Mouse (Mus musculus): Measurements from ENCODE around the gene Gm17359. TPM values are rescaled to one million over a fixed set of nuclear protein-coding genes. Genes with fewer than 3 reads are reported as not detected.

Gene Gm17359
- polyA plus RNA-seq, 1 experiment from 2014 or later = not detected

DNA sequence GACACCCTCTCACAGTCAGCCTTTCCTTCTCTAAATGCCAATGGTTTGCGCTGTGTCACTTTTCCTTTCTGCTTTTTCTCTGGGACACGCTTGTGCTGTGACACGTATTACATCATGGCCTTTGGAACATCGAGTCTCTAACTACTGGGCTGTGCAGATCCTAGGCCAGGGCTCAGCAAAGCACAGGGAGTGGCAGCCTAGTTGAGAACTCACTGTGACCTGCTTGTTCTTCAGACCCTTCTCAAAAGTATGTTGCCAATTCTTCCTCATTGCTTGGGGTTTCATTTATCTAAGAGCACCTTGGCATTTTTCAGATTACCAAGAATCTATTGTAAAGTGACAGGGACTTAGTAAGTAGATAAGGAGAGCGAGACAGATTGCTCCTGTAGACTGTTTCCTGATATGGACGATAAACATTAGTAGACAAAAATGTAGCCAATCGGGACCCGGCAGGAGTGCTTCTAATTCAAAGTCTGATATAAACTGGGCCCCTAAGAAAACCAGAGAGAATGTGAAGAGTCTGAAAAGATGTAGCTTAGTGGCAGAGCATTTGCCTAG is 2.7 kb upstream of the Gm17359 start:
- 95% methylated on average over 8 of the region's 8 CpGs for WGBS
- Histone ChIP-seq H3K4me2 (ENCODE audit: low read depth, low read length) (no peak overlapping the region), H3K9me3 (ENCODE audit: control insufficient read depth, low read length) (no peaks in the 10 kb centered on the region)

DNA sequence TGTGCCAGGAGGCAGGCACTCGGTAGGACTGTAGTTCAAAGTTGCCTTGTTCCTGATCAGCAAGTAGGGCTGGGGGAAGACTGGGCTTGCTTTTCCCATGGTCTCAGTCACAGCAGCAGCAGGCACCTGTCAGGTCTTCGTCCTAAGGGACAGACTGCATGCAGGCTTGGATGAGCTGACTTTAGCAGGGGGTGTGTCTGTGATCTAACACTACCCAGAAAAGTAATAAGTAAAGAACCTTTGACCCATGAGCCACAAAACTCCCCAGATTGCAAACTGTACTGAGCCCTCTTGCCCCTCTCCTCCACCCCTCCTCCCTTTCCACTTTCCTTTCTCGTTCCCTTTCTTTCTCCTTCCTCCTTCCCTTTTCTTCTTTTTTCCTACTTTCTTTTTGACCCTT is 4.3 kb downstream of the Gm17359 start:
- H3K36me3 ChIP-seq (ENCODE audit: control insufficient read depth, insufficient read depth, low read length) = no peaks in the 10 kb centered on the region
- ATAC-seq (ENCODE audit: low read depth) = no peak
- no peaks in the 10 kb centered on the region for H3K27me3 ChIP-seq (ENCODE audit: control insufficient read depth, insufficient read depth, low read length)
- no peak overlapping the region for H3K4me3 ChIP-seq (ENCODE audit: low read depth, low read length)
- H3K9ac ChIP-seq (replicated peaks; ENCODE audit: low read depth, low read length) = no peak overlapping the region
- no peaks in the 10 kb centered on the region for H3K4me1 ChIP-seq (ENCODE audit: control insufficient read depth, insufficient read depth, low read length)
- H3K9me3 ChIP-seq (ENCODE audit: control insufficient read depth, low read length) = no peaks in the 10 kb centered on the region
- no peak overlapping the region for H3K4me2 ChIP-seq (ENCODE audit: low read depth, low read length)
- H3K27ac ChIP-seq (ENCODE audit: low read depth, low read length) = no peak overlapping the region
- 63% methylated on average over 3 of the region's 3 CpGs for WGBS

More for the DNA sequence above, 2.7 kb upstream of the Gm17359 start:
- H3K9ac ChIP-seq (replicated peaks; ENCODE audit: low read depth, low read length) = no peak overlapping the region
- no peaks in the 10 kb centered on the region for H3K36me3 ChIP-seq (ENCODE audit: control insufficient read depth, insufficient read depth, low read length)
- no peak overlapping the region for H3K4me3 ChIP-seq (ENCODE audit: low read depth, low read length)
- no peak overlapping the region for H3K27ac ChIP-seq (ENCODE audit: low read depth, low read length)
- no peak for ATAC-seq (ENCODE audit: low read depth)
- H3K27me3 ChIP-seq (ENCODE audit: control insufficient read depth, insufficient read depth, low read length) = no peaks in the 10 kb centered on the region
- H3K4me1 ChIP-seq (ENCODE audit: control insufficient read depth, insufficient read depth, low read length) = no peaks in the 10 kb centered on the region

DNA sequence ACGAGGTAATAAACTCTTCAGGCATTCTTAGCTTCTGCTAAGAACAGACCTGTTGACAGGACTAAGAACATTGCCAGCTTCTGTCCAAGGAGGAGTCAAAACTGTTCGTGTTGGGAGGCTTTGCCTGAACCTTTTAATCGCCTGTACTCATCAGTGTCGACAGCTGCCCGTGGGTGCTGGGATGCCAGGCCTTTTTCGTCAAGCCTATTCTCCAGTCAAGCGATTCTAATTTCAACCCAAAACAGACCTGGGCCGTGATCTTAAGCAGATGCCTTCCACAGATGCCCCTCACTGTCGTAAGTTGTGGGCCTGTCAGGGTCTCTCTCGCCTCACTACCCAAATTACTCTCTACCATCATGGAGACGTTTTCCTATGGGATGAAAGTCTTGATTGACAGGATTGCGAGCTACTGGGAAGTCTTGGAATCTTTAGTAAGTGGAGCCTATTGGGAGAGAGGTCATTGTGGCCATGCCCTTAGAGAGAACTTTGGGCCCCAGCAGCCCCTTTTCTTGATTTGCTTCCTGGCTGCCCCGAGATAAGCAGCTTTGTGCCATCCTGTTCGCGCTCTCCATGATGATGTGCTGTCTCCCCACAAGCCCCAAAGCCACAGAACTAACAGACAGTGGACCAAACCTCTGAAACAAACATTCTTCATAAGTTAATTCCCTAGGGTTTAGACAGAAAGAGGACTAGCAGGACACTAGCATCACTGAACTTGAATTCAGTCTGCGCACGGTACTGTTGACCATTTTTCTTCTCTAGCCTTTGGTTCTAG is 6.7 kb downstream of the Gm17359 start:
- ATAC-seq (ENCODE audit: low read depth) = no peak
- Histone ChIP-seq H3K36me3 (ENCODE audit: control insufficient read depth, insufficient read depth, low read length) (no peaks in the 10 kb centered on the region), H3K9ac (replicated peaks; ENCODE audit: low read depth, low read length) (no peak overlapping the region), H3K4me1 (ENCODE audit: control insufficient read depth, insufficient read depth, low read length) (no peaks in the 10 kb centered on the region), H3K4me2 (ENCODE audit: low read depth, low read length) (no peak overlapping the region), H3K27me3 (ENCODE audit: control insufficient read depth, insufficient read depth, low read length) (no peaks in the 10 kb centered on the region), H3K27ac (ENCODE audit: low read depth, low read length) (no peak overlapping the region), H3K9me3 (ENCODE audit: control insufficient read depth, low read length) (no peaks in the 10 kb centered on the region), H3K4me3 (ENCODE audit: low read depth, low read length) (no peak overlapping the region)
- WGBS = 85% methylated on average over 17 of the region's 17 CpGs

DNA sequence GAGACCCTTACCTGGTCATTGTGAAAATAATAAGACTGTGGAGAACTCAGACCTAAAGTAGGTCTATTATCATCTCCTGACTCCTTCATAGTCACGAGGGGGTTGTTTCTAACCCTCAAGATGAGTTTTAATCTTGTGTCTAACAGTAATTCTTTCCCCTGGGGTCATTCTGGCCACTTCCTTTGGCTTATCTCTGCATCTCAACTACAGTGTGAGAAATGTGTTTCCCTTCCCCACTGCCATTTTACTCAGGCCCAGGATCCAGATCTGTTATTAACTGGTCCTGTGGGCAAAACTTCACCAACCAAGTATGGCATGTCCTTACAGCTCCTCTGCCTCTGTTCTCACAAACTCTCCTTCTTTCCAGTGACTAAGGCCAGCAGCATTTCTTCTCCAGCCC is 12.8 kb downstream of the Gm17359 start:
- no peak for ATAC-seq (ENCODE audit: low read depth)
- Histone ChIP-seq H3K4me1 (ENCODE audit: control insufficient read depth, insufficient read depth, low read length) (no peaks in the 10 kb centered on the region), H3K4me3 (ENCODE audit: low read depth, low read length) (no peak overlapping the region), H3K4me2 (ENCODE audit: low read depth, low read length) (no peak overlapping the region), H3K27ac (ENCODE audit: low read depth, low read length) (no peak overlapping the region), H3K27me3 (ENCODE audit: control insufficient read depth, insufficient read depth, low read length) (no peaks in the 10 kb centered on the region), H3K9ac (replicated peaks; ENCODE audit: low read depth, low read length) (no peak overlapping the region), H3K9me3 (ENCODE audit: control insufficient read depth, low read length) (no peaks in the 10 kb centered on the region), H3K36me3 (ENCODE audit: control insufficient read depth, insufficient read depth, low read length) (no peaks in the 10 kb centered on the region)
- 88% methylated on average over 1 of the region's 1 CpGs for WGBS

DNA sequence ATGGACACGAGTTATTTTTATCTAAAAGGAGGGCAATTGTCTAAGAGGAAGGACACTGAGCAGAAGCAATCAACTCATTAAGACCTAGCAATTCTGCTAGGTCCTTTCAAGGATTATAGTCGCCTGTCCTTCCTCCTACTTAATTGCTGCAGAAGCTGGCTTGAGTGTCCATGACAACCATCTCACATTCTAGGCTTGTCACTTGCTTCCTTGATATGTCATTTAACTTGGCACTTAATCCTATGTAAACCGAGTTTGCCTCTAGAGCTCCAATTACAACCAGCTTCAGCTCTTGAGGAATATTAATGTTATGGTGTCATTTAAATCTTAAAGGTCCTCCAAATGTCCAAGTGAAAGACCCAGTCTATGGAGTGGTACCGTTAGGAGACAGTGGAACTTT is 22.3 kb downstream of the Gm17359 start:
- H3K27ac ChIP-seq (ENCODE audit: low read depth, low read length) = no peak overlapping the region
- H3K4me3 ChIP-seq (ENCODE audit: low read depth, low read length) = no peak overlapping the region
- 34% methylated on average over 4 of the region's 4 CpGs for WGBS
- H3K27me3 ChIP-seq (ENCODE audit: control insufficient read depth, insufficient read depth, low read length) = no peaks in the 10 kb centered on the region
- H3K9me3 ChIP-seq (ENCODE audit: control insufficient read depth, low read length) = no peaks in the 10 kb centered on the region
- ATAC-seq (ENCODE audit: low read depth) = no peak
- no peaks in the 10 kb centered on the region for H3K36me3 ChIP-seq (ENCODE audit: control insufficient read depth, insufficient read depth, low read length)
- H3K4me2 ChIP-seq (ENCODE audit: low read depth, low read length) = no peak overlapping the region
- no peak overlapping the region for H3K9ac ChIP-seq (replicated peaks; ENCODE audit: low read depth, low read length)
- no peaks in the 10 kb centered on the region for H3K4me1 ChIP-seq (ENCODE audit: control insufficient read depth, insufficient read depth, low read length)

DNA sequence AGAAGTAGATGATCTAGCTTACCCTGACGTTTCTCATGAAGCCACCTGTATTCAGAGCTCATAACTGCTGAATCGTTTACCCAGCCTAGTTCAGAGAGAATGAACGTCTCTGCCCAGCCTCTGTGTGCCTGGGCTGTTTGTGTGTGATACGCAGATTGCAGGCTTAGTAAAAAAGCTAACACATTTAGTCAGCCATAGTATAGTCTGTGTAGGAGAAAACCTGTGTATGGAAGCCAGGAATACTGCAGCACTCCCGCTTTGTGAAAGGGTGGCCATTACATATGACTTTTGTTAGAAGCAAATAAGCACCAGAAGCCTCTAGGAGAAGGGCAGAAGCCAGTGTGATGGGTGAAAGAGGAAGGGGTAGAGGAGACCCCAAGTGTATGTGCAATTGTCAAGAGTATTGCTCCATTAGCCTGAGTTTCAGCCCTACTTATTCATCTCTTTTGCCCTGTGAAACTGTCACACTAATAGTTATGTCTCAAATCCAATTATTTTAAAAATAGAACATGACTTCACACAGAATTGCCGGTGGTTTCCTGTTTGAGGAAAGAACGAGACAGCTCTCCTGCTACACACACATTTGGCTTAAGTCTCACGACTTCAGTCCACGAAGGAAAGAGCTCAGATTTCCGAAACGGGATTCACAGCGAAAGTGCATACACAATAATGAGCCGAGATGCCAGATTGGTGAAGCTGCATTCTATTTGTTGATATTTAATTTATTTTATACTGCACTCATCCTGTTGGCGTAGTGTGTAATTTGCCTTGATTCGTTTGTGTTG is 24.0 kb downstream of the Gm17359 start:
- Histone ChIP-seq H3K36me3 (ENCODE audit: control insufficient read depth, insufficient read depth, low read length) (no peaks in the 10 kb centered on the region), H3K4me3 (ENCODE audit: low read depth, low read length) (no peak overlapping the region), H3K4me1 (ENCODE audit: control insufficient read depth, insufficient read depth, low read length) (no peaks in the 10 kb centered on the region), H3K27me3 (ENCODE audit: control insufficient read depth, insufficient read depth, low read length) (no peaks in the 10 kb centered on the region), H3K27ac (ENCODE audit: low read depth, low read length) (no peak overlapping the region; the same call in 1 of the 2 replicates), H3K9me3 (ENCODE audit: control insufficient read depth, low read length) (no peaks in the 10 kb centered on the region), H3K4me2 (ENCODE audit: low read depth, low read length) (no peak overlapping the region), H3K9ac (replicated peaks; ENCODE audit: low read depth, low read length) (no peak overlapping the region)
- WGBS = 77% methylated on average over 15 of the region's 15 CpGs
- no peak for ATAC-seq (ENCODE audit: low read depth)

DNA sequence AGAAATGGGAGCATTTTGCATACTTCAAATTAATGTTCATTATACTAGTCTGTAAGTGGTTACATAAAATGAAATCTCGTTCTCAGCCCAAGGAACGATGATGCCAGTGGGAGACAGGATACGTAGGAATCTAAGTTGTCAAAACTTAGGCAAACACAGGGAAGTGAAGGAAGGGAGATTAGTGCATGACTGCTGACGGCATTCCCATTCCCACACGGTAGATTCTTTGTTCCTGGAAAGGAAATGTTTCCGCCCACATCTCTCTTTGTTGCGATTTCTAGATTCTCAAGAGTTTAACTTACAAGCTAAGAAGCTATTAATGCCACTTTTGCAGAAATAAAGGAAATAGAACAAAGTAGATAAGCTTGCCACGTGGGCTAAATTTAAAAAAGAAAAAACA is 29.6 kb downstream of the Gm17359 start:
- H3K9me3 ChIP-seq (ENCODE audit: control insufficient read depth, low read length) = no peaks in the 10 kb centered on the region
- H3K9ac ChIP-seq (replicated peaks; ENCODE audit: low read depth, low read length) = no peak overlapping the region
- H3K36me3 ChIP-seq (ENCODE audit: control insufficient read depth, insufficient read depth, low read length) = no peaks in the 10 kb centered on the region
- H3K4me1 ChIP-seq (ENCODE audit: control insufficient read depth, insufficient read depth, low read length) = no peaks in the 10 kb centered on the region
- WGBS = 82% methylated on average over 8 of the region's 8 CpGs
- no peaks in the 10 kb centered on the region for H3K27me3 ChIP-seq (ENCODE audit: control insufficient read depth, insufficient read depth, low read length)
- no peak for ATAC-seq (ENCODE audit: low read depth)
- H3K4me2 ChIP-seq (ENCODE audit: low read depth, low read length) = no peak overlapping the region
- H3K4me3 ChIP-seq (ENCODE audit: low read depth, low read length) = no peak overlapping the region
- H3K27ac ChIP-seq (ENCODE audit: low read depth, low read length) = no peak overlapping the region

DNA sequence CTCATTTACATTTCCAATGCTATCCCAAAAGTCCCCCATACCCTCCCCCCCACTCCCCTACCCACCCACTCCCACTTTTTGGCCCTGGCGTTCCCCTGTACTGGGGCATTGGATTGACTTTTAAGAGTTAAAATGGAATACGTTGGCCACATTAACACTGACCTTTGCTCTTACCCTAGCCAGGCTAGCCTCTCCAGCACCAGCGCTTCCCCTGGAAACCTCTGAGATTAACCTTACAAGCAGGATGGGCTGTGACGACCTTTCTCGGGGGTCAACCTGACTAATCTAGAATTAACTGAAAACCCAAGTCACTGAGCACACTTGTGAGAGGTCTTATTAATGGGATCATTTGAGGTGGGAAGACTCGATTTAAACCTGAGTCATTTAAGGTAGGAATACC is 31.8 kb downstream of the Gm17359 start:
- H3K36me3 ChIP-seq (ENCODE audit: control insufficient read depth, insufficient read depth, low read length) = no peaks in the 10 kb centered on the region
- H3K9me3 ChIP-seq (ENCODE audit: control insufficient read depth, low read length) = no peaks in the 10 kb centered on the region
- H3K4me1 ChIP-seq (ENCODE audit: control insufficient read depth, insufficient read depth, low read length) = no peaks in the 10 kb centered on the region
- no peaks in the 10 kb centered on the region for H3K27me3 ChIP-seq (ENCODE audit: control insufficient read depth, insufficient read depth, low read length)
- H3K4me3 ChIP-seq (ENCODE audit: low read depth, low read length) = no peak overlapping the region
- H3K9ac ChIP-seq (replicated peaks; ENCODE audit: low read depth, low read length) = no peak overlapping the region
- 84% methylated on average over 6 of the region's 6 CpGs for WGBS
- no peak overlapping the region for H3K27ac ChIP-seq (ENCODE audit: low read depth, low read length)
- no peak for ATAC-seq (ENCODE audit: low read depth)
- H3K4me2 ChIP-seq (ENCODE audit: low read depth, low read length) = no peak overlapping the region

DNA sequence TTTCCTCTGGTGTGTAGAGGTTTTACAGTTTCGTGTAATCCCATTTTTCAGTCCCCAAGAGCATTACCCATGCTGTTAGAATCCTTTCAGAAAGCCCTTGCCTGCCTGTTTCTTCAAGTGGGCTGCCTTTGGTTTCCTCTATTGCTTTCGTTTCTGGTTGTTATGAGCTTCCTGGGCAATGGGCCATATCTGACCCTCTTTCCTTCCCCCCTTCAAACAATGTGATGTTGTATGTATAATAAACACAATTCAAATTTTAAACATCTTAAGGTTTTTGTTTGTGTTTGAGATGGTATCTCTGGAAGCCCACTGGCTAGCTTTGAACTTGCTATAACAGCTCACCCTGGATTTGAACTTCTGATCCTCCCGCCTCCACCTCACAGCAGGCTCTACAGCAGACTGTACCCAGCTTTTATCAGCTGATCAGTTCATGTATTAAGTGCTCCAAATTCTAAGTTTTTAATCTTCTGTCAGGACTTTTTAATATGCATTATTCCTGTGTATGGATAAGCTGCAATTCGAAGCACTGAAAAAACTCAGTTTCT is 34.0 kb downstream of the Gm17359 start:
- no peak overlapping the region for H3K4me3 ChIP-seq (ENCODE audit: low read depth, low read length)
- H3K4me2 ChIP-seq (ENCODE audit: low read depth, low read length) = no peak overlapping the region
- H3K27me3 ChIP-seq (ENCODE audit: control insufficient read depth, insufficient read depth, low read length) = no peaks in the 10 kb centered on the region
- H3K27ac ChIP-seq (ENCODE audit: low read depth, low read length) = no peak overlapping the region
- no peaks in the 10 kb centered on the region for H3K4me1 ChIP-seq (ENCODE audit: control insufficient read depth, insufficient read depth, low read length)
- 63% methylated on average over 4 of the region's 4 CpGs for WGBS
- H3K9me3 ChIP-seq (ENCODE audit: control insufficient read depth, low read length) = no peaks in the 10 kb centered on the region
- H3K36me3 ChIP-seq (ENCODE audit: control insufficient read depth, insufficient read depth, low read length) = no peaks in the 10 kb centered on the region
- H3K9ac ChIP-seq (replicated peaks; ENCODE audit: low read depth, low read length) = no peak overlapping the region
- ATAC-seq (ENCODE audit: low read depth) = no peak
